Comparison of ENCODE assay signal across 11 mouse cellular contexts in genomic region chr14:75455361-75455742, GRCm38 (mm10). TPM values are rescaled to one million over a fixed set of nuclear protein-coding genes. Genes with fewer than 3 reads are reported as not detected.
DNase-seq lines count a peak whose midpoint lies in the region; ATAC-seq and TF ChIP-seq lines count a peak whose summit lies in the region.
"Had no signal": no experiment of that assay in that cellular context is flagged by ENCODE, and none has a peak within 500 bp of the region (broad histone marks: within the 10 kb centered on the region; RNA-seq: fewer than 3 reads in every experiment).

No protein-coding gene starts in this region.

- peak overlapping the region; percentile 47 for H3K4me3 ChIP-seq in kidney, embryonic 16.5 days (ENCODE audit: low read length)
- H3K4me3 ChIP-seq in embryonic facial prominence, embryonic 15.5 days (replicated peaks) = 0 out of 2 replicates have a peak overlapping the region, but pooled peaks have one; percentile 38
- peak overlapping the region; percentile 50 for H3K4me3 ChIP-seq in hindbrain, embryonic 13.5 days
- peak overlapping the region; percentile 49 for H3K4me3 ChIP-seq in midbrain, postnatal 0 days (ENCODE audit: low read depth, low read length)
- H3K4me3 ChIP-seq: liver, embryonic 15.5 days had no signal

- 0 out of 2 replicates have a peak overlapping the region, but pooled peaks have one; percentile 67 for H3K4me2 ChIP-seq in kidney, embryonic 16.5 days (replicated peaks; ENCODE audit: low read depth, low read length)
- no peak overlapping the region for H3K4me2 ChIP-seq in embryonic facial prominence, embryonic 15.5 days (replicated peaks)
- peak overlapping the region; percentile 84 for H3K4me2 ChIP-seq in hindbrain, embryonic 13.5 days
- peak overlapping the region; percentile 90 for H3K4me2 ChIP-seq in midbrain, postnatal 0 days (ENCODE audit: low read depth, low read length, poor library complexity, severe bottlenecking)

- no peaks in the 10 kb centered on the region for H3K36me3 ChIP-seq in kidney, embryonic 16.5 days (ENCODE audit: insufficient read depth, low read length)
- no peaks in the 10 kb centered on the region for H3K36me3 ChIP-seq in embryonic facial prominence, embryonic 15.5 days
- H3K36me3 ChIP-seq in hindbrain, embryonic 13.5 days = no peaks in the 10 kb centered on the region
- no peaks in the 10 kb centered on the region for H3K36me3 ChIP-seq in midbrain, postnatal 0 days (ENCODE audit: insufficient read depth, low read length)
- H3K36me3 ChIP-seq: liver, embryonic 15.5 days had no signal

- no peaks in the 10 kb centered on the region for H3K9me3 ChIP-seq in kidney, embryonic 16.5 days (ENCODE audit: low read length)
- no peaks in the 10 kb centered on the region for H3K9me3 ChIP-seq in embryonic facial prominence, embryonic 15.5 days (replicated peaks)
- no peaks in the 10 kb centered on the region for H3K9me3 ChIP-seq in hindbrain, embryonic 13.5 days
- no peaks in the 10 kb centered on the region for H3K9me3 ChIP-seq in midbrain, postnatal 0 days (ENCODE audit: low read length)
- H3K9me3 ChIP-seq: liver, embryonic 15.5 days had no signal

- H3K4me1 ChIP-seq in kidney, embryonic 16.5 days (ENCODE audit: insufficient read depth, low read length) = peaks cover 16% of the 10 kb centered on the region
- peaks cover 21% of the 10 kb centered on the region for H3K4me1 ChIP-seq in embryonic facial prominence, embryonic 15.5 days
- H3K4me1 ChIP-seq in hindbrain, embryonic 13.5 days (replicated peaks) = peaks cover 65% of the 10 kb centered on the region
- 0 out of 2 replicates have a peak, but pooled peaks cover 4% of the 10 kb centered on the region for H3K4me1 ChIP-seq in midbrain, postnatal 0 days (ENCODE audit: insufficient read depth, low read length)
- H3K4me1 ChIP-seq: liver, embryonic 15.5 days had no signal

- H3K27ac ChIP-seq in kidney, embryonic 16.5 days (ENCODE audit: low read length) = no peak overlapping the region
- H3K27ac ChIP-seq in embryonic facial prominence, embryonic 15.5 days (replicated peaks) = no peak overlapping the region
- H3K27ac ChIP-seq in hindbrain, embryonic 13.5 days = peak overlapping the region; percentile 86
- peak overlapping the region; percentile 51 for H3K27ac ChIP-seq in midbrain, postnatal 0 days (ENCODE audit: low read depth, low read length)
- H3K27ac ChIP-seq: liver, embryonic 15.5 days had no signal

- 35% methylated on average over 3 of the region's 3 CpGs for WGBS in kidney, embryonic 16.5 days
- WGBS in embryonic facial prominence, embryonic 15.5 days = 19% methylated on average over 3 of the region's 3 CpGs
- 24% methylated on average over 3 of the region's 3 CpGs for WGBS in hindbrain, embryonic 13.5 days
- WGBS in midbrain, postnatal 0 days = 10% methylated on average over 3 of the region's 3 CpGs

- H3K27me3 ChIP-seq in kidney, embryonic 16.5 days (ENCODE audit: insufficient read depth, low read length) = 0 out of 2 replicates have a peak, but pooled peaks cover 7% of the 10 kb centered on the region
- H3K27me3 ChIP-seq in embryonic facial prominence, embryonic 15.5 days = peaks cover 5% of the 10 kb centered on the region; the same call in 1 of the 2 replicates
- H3K27me3 ChIP-seq in hindbrain, embryonic 13.5 days = no peaks in the 10 kb centered on the region
- H3K27me3 ChIP-seq in midbrain, postnatal 0 days (ENCODE audit: insufficient read depth, low read length) = no peaks in the 10 kb centered on the region

- no peak overlapping the region for H3K9ac ChIP-seq in kidney, embryonic 16.5 days (replicated peaks; ENCODE audit: low read length)
- no peak overlapping the region for H3K9ac ChIP-seq in embryonic facial prominence, embryonic 15.5 days
- H3K9ac ChIP-seq in hindbrain, embryonic 13.5 days = peak overlapping the region; percentile 74
- peak overlapping the region; percentile 29 for H3K9ac ChIP-seq in midbrain, postnatal 0 days (replicated peaks; ENCODE audit: low read length, poor library complexity, severe bottlenecking)
- H3K9ac ChIP-seq: liver, embryonic 15.5 days had no signal

- ATAC-seq in kidney, embryonic 16.5 days (ENCODE audit: low FRiP score, low TSS enrichment) = no peak
- ATAC-seq in embryonic facial prominence, embryonic 15.5 days (ENCODE audit: insufficient number of reproducible peaks, low FRiP score, low TSS enrichment, low read depth) = no peak
- ATAC-seq in hindbrain, embryonic 13.5 days (ENCODE audit: low FRiP score) = no peak
- ATAC-seq in midbrain, postnatal 0 days (ENCODE audit: low FRiP score) = no peak

- no peak for DNase-seq in kidney, adult 18-20 months
- no peak for DNase-seq in midbrain, postnatal 0 days (ENCODE audit: low spot score)
- DNase-seq in left cerebral cortex, adult 8-10 months (ENCODE audit: low spot score in 2 of 2) = no peak
- DNase-seq in right cerebral cortex, postnatal 4 days = no peak
- no peak for DNase-seq in cerebellum, postnatal 10 days

- no peak for TF ChIP-seq CTCF in midbrain, postnatal 0 days (IDR thresholded peaks at IDR 0.05)

RNA-seq across cellular contexts. Expression of gene Siah3, which starts 0.4 kb away (rescaled TPM):
- 0.07 and 0.21 TPM in 2 replicates for polyA plus RNA-seq in kidney, embryonic 16.5 days (2015; fragmentation: Nextera tagmentation; extraction: Ambion mirVana)
- polyA plus RNA-seq in embryonic facial prominence, embryonic 15.5 days (2015; fragmentation: Nextera tagmentation; extraction: Ambion mirVana) = 0.16 and 0.63 TPM in 2 replicates
- polyA plus RNA-seq in hindbrain, embryonic 13.5 days (2015; fragmentation: Nextera tagmentation; extraction: Ambion mirVana) = 4.0 and 4.5 TPM in 2 replicates
- 6.8 and 9.2 TPM in 2 replicates for total RNA-seq in midbrain, postnatal 0 days (2014; rRNA removed)
- 2.5 and 3.1 TPM in 2 replicates for polyA plus RNA-seq in midbrain, postnatal 0 days (2015; fragmentation: Nextera tagmentation; extraction: Ambion mirVana)
- 1 to 10 TPM; 4.3 to 5.5 (median 5.4) TPM for total RNA-seq in left cerebral cortex, adult 8-10 months (2022)
- total RNA-seq: monocyte, adult 5-6 weeks had no signal
- polyA plus RNA-seq: thymus, postnatal 0 days had no signal

Comparison
In these comparisons a context has a peak if more than half of its experiments do, and no peak if none do; other contexts are left out.
1. H3K27ac ChIP-seq: peak in hindbrain, embryonic 13.5 days (single experiment) and midbrain, postnatal 0 days (single experiment); none in kidney, embryonic 16.5 days (single experiment) and embryonic facial prominence, embryonic 15.5 days (single experiment).
2. H3K9ac ChIP-seq: peak in hindbrain, embryonic 13.5 days (single experiment) and midbrain, postnatal 0 days (single experiment); none in kidney, embryonic 16.5 days (single experiment) and embryonic facial prominence, embryonic 15.5 days (single experiment).
3. Peak in every context shown above with its lines, with median percentiles within 50 percentile points of each other: H3K4me3 ChIP-seq.